Mouse (Mus musculus): ENCODE data around the gene Ebna1bp2. TPM values are rescaled to one million over a fixed set of nuclear protein-coding genes. Genes with fewer than 3 reads are reported as not detected.
A peak's percentile ranks its signal among the peaks of the same experiment; 100 is the strongest.

The Ebna1bp2 gene
- 151 and 158 TPM in 2 replicates for polyA plus RNA-seq (2016; fragmentation: Nextera tagmentation; extraction: Ambion mirVana)

DNA sequence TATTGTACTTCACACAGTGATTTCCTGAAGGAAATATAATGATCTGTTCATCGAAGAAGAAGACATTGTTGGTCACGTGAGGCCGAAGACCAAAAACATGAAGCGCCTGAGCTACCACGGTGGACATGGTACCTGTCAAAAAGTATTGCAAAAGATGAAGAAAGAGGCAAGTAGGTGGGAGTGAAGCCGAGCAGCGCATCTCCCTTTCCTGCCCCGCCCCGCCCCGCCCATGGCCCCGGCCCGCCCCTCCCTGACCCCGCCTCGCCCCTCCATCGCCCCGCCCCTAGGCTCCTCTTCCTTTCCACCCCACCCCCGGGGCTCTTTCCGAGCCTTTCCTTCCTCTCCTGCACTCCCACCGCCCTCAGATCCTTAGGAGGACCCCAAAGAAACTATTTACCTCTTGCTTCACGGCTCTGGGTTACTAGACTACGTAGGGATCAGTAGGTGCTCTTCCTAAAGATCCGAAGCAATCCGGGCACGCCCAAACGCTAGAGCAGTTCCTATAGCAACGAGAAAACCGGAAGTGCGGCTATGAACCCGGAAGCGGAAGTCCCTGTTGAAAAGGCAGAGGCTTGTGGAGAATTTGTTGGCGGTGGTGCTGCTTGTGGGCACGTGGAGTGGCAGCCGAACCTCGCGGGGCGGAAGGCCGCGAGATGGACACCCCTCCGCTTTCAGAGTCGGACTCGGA is at the start of gene Ebna1bp2, which contains the start of gene Cfap57:
TSS of gene Ebna1bp2 (plus strand) at position 521 of the 688 bp plus-strand sequence.
TSS of gene Cfap57 (minus strand) at position 499 of the 688 bp plus-strand sequence.
- Histone ChIP-seq H3K27ac (no peak within 1 kb of the TSS), H3K9me3 (no peaks in the 10 kb centered on the region), H3K36me3 (peaks cover 26% of the 10 kb centered on the region), H3K9ac (peak within 1 kb of the TSS; percentile 64), H3K4me2 (replicated peaks) (peak within 1 kb of the TSS; percentile 94), H3K27me3 (replicated peaks) (no peaks in the 10 kb centered on the region), H3K4me1 (peaks cover 12% of the 10 kb centered on the region), H3K4me3 (peak within 1 kb of the TSS; percentile 64)
- peak; percentile 94 for ATAC-seq (ENCODE audit: low FRiP score, low read depth)
- 2% methylated on average over 36 of the region's 41 CpGs for WGBS

DNA sequence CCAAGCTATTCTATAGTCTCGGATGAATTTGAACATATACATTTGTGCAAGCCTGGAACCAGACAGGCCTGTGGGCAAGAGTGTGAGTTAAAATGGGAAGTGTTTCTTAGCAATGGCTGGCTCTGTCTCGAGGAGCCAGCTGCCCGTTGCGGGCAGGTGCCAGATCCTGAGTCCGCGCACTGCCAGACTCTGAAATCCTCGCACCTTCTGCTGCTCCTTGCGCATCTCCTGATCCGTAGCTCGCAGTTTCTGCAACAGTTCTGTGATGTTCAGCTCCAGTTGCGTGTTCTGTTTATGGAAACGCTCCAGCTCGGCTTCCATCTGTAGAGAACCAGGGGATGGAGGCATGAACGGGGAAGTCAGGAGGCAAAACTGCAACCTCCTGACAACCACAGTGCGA is 49.2 kb upstream of the Ebna1bp2 start:
- Histone ChIP-seq H3K4me3 (no peak overlapping the region), H3K9me3 (no peaks in the 10 kb centered on the region), H3K9ac (no peak overlapping the region), H3K27me3 (replicated peaks) (no peaks in the 10 kb centered on the region; the same call in 1 of the 2 replicates), H3K4me2 (replicated peaks) (no peak overlapping the region), H3K4me1 (no peaks in the 10 kb centered on the region), H3K36me3 (no peaks in the 10 kb centered on the region), H3K27ac (no peak overlapping the region)
- no peak for ATAC-seq (ENCODE audit: low FRiP score, low read depth)
- 86% methylated on average over 14 of the region's 15 CpGs for WGBS

DNA sequence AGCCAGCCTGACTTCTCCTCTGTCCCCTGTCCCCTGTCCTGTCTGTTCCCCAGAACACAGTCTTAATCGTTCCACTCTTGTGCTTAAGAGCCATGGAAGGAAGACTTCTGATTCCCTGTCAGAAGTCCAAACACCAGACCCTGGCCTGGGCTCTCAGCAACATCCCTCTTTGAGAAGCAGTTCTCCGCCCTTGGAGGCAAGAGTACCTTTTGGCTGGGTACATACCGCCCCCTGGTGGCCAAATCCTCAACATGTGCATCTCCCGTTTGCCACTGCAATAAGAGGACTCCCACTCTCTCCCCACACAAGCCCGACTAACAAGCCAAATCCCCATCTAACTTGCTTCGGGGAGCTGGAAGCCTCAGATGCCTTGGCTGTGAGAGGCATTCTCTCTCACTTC is 44.5 kb upstream of the Ebna1bp2 start:
- no peaks in the 10 kb centered on the region for H3K4me1 ChIP-seq
- no peak overlapping the region for H3K9ac ChIP-seq
- peak; percentile 55; the same call in 1 of the 2 replicates for ATAC-seq (ENCODE audit: low FRiP score, low read depth)
- H3K9me3 ChIP-seq: no peaks in the 10 kb centered on the region
- no peak overlapping the region for H3K4me2 ChIP-seq (replicated peaks)
- no peak overlapping the region for H3K4me3 ChIP-seq
- peaks cover 3% of the 10 kb centered on the region; the same call in 1 of the 2 replicates for H3K27me3 ChIP-seq (replicated peaks)
- no peaks in the 10 kb centered on the region for H3K36me3 ChIP-seq
- no peak overlapping the region for H3K27ac ChIP-seq
- WGBS: 9% methylated on average over 6 of the region's 6 CpGs

DNA sequence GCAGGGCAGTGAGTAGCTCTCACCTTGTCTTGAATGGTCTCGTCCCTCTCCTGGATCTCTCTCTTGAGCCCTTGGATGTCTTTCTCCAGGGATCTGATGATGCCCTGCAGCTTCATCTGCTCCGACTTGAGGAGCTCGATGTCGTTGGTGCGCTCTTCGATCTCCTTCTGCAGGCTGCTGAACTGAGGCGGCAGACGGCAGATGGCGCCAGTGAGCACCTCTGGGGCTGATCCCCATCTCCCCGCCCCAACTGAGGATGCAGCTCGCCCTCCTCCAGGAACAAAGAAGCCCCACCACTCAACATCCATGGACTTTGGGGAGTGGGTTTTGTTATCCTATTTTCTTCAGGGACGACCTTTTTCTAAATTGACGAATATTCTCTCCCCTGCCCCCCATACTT is 41.3 kb upstream of the Ebna1bp2 start:
- no peak for ATAC-seq (ENCODE audit: low FRiP score, low read depth)
- Histone ChIP-seq H3K4me2 (replicated peaks) (no peak overlapping the region), H3K27ac (no peak overlapping the region), H3K36me3 (no peaks in the 10 kb centered on the region), H3K9me3 (no peaks in the 10 kb centered on the region), H3K4me1 (no peaks in the 10 kb centered on the region), H3K4me3 (no peak overlapping the region), H3K27me3 (replicated peaks) (0 out of 2 replicates have a peak, but pooled peaks cover 3% of the 10 kb centered on the region), H3K9ac (no peak overlapping the region)
- 62% methylated on average over 13 of the region's 13 CpGs for WGBS

DNA sequence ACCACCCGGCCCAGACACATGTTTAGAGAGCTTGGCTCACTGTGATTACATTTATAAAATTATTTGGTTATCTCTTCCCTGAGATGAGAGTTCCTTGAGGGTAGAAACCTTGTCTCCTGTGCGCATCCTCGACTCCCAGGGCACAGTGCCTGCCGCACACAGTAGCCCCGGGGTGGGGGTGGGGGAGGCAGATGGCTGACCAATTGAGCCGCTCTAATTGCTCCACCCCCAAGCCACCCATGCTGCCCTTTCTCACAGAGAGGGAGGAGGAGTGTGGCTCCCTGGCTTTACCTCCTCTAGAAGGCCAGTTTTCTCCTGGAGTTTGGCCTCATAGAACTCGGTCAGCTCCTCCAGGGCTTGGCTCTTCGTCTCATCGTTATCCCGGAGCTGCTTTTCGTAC is 39.1 kb upstream of the Ebna1bp2 start:
- Histone ChIP-seq H3K4me2 (replicated peaks) (no peak overlapping the region), H3K27ac (no peak overlapping the region), H3K27me3 (replicated peaks) (0 out of 2 replicates have a peak, but pooled peaks cover 3% of the 10 kb centered on the region), H3K36me3 (no peaks in the 10 kb centered on the region), H3K9me3 (no peaks in the 10 kb centered on the region), H3K4me1 (no peaks in the 10 kb centered on the region), H3K4me3 (no peak overlapping the region), H3K9ac (no peak overlapping the region)
- no peak for ATAC-seq (ENCODE audit: low FRiP score, low read depth)
- WGBS: 45% methylated on average over 11 of the region's 11 CpGs

DNA sequence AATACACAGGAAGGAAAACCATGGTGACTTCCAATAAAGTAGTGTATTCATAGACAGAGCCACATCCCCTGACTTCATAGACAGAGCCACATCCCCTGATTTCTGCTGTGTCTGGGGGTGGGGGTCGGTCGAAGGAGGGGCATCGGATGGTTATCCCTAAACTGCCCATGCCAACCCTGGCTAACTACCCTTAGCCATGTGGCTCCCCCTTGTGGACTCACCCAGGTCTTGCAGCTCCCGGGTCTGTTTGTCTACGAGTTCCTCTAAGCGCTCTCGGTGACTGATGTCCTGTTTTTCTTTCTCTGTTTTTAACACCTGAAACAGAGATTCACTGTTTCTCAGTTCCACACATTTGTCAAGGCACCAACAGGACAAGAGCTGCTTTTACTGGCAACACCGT is 38.0 kb upstream of the Ebna1bp2 start:
- H3K9ac ChIP-seq: no peak overlapping the region
- H3K27me3 ChIP-seq (replicated peaks): no peaks in the 10 kb centered on the region
- no peaks in the 10 kb centered on the region for H3K36me3 ChIP-seq
- WGBS: 95% methylated on average over 8 of the region's 8 CpGs
- H3K4me2 ChIP-seq (replicated peaks): no peak overlapping the region
- ATAC-seq (ENCODE audit: low FRiP score, low read depth): no peak
- no peaks in the 10 kb centered on the region for H3K9me3 ChIP-seq
- H3K4me3 ChIP-seq: no peak overlapping the region
- no peak overlapping the region for H3K27ac ChIP-seq
- H3K4me1 ChIP-seq: no peaks in the 10 kb centered on the region

DNA sequence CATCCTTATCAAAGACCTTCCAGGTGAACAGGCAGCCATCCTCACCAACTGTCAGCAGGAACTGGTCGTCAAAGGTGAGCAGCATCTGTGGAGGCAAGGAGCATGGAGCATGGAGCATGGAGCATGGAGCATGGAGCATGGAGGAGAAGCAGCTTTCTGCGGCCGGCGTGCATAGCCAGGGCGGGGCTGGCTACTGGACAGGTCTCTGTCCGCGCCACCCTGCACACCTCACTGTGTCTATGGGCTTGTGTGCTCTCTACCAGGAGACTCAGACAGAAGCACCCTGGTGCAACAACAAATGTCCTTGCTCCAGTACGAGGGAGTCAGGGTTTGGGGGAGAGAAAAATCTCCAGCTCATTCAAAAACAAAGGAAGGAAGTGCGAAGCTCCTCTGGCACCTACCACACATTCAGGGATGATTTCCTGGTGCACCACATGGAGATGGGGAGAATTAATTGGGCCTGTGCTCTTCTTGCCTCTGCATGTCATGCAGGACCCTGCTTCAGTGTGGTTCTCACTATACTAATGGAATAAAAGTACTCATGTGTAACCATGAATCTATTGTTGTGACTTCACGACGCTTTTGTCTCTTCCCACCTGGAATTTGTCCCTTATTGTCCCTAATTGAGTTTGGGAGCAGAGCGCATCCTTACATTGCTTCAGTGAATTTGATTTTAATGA is 31.4 kb upstream of the Ebna1bp2 start:
- Histone ChIP-seq H3K27ac (no peak overlapping the region), H3K27me3 (replicated peaks) (no peaks in the 10 kb centered on the region; the same call in 1 of the 2 replicates), H3K9ac (no peak overlapping the region), H3K36me3 (no peaks in the 10 kb centered on the region), H3K4me2 (replicated peaks) (peak overlapping the region; percentile 20; the same call in 1 of the 2 replicates), H3K9me3 (no peaks in the 10 kb centered on the region), H3K4me3 (no peak overlapping the region), H3K4me1 (no peaks in the 10 kb centered on the region)
- 72% methylated on average over 12 of the region's 12 CpGs for WGBS
- no peak for ATAC-seq (ENCODE audit: low FRiP score, low read depth)

DNA sequence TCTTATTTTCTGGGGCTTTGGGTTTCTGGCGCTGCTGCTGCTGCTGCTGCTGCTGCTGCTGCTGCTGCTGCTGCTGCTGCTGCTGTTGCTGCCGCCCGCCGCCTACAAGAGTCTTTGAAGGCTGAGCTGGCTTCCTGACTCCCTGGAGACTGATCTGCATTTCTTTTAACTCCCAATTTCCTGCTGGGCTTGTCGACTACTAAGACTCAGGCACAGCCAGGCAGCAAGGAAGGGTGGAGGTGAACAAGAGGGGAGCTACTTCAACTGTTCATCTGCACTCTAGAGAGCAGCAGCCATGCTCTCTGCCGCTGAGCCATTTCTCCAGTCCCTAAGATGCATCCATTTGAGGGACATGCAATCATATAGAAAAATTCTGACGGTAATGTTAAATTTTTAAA is 30.9 kb upstream of the Ebna1bp2 start:
- WGBS: 12% methylated on average over 7 of the region's 7 CpGs
- ATAC-seq (ENCODE audit: low FRiP score, low read depth): no peak
- Histone ChIP-seq H3K4me1 (no peaks in the 10 kb centered on the region), H3K9ac (no peak overlapping the region), H3K4me3 (no peak overlapping the region), H3K9me3 (no peaks in the 10 kb centered on the region), H3K27ac (no peak overlapping the region), H3K4me2 (replicated peaks) (peak overlapping the region; percentile 20; the same call in 1 of the 2 replicates), H3K27me3 (replicated peaks) (no peaks in the 10 kb centered on the region; the same call in 1 of the 2 replicates), H3K36me3 (no peaks in the 10 kb centered on the region)

DNA sequence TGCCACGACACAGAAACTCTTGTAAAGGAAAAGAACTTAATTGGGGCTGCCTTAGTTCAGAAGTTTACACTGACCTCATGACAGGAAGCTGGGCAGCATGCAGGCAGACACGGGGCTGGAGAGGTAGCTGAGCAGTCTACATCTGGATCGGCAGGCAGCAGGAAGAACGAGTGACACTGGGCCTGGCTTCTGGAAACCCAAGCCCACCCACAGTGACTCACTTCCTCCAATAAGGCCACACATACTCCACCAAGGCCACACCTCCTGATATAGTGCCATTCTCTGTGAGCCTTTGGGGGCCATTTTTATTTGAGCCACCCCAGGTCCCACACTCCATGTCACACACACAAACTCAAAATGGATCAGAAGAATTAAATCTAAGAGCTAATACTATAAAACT is 16.5 kb upstream of the Ebna1bp2 start:
- 75% methylated on average over 4 of the region's 4 CpGs for WGBS
- Histone ChIP-seq H3K4me1 (no peaks in the 10 kb centered on the region), H3K4me3 (no peak overlapping the region), H3K27me3 (replicated peaks) (no peaks in the 10 kb centered on the region), H3K9ac (no peak overlapping the region), H3K9me3 (no peaks in the 10 kb centered on the region), H3K27ac (no peak overlapping the region), H3K4me2 (replicated peaks) (no peak overlapping the region), H3K36me3 (no peaks in the 10 kb centered on the region)
- ATAC-seq (ENCODE audit: low FRiP score, low read depth): no peak

DNA sequence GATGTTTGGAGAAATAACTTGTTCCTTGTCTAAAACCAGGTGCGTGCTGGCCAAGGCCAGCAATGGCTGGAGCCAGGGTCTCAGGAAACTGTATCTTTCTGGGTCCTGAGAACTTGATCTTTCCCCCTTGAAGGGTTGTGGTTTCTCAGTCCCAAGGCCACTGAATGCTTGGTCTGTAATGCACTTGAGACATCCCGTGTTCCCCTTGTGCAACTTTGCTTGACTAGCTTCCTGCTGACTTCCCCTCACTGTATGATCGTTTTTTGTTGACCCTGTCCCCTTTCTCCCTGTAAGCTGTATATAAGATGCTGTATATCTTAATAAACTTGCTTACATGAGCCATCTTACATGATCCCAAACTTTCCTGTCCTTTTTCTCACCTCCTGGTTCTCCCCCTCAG is 10.8 kb upstream of the Ebna1bp2 start:
- no peak for ATAC-seq (ENCODE audit: low FRiP score, low read depth)
- WGBS: 77% methylated on average over 3 of the region's 3 CpGs

DNA sequence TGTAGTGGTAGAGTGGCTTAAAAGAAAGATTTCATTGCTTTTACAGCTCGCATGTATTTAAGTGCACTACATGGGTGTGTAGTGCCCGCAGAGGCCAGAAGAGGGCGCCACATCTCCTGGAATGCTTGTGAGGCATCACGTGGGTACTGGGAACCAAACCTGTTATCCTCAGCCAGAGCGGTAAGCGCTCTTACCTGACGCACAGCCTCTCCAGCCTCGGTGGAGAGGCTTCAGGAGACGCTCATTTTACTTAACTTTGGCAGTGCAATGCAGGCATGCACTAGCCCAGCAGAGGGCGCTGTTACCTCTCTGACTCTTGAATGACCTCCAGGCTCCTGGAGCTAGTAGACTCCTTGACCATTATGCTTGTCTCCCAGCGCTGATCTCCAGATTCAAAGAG is 8.0 kb upstream of the Ebna1bp2 start:
- no peak overlapping the region for H3K4me3 ChIP-seq
- H3K4me1 ChIP-seq: no peaks in the 10 kb centered on the region
- no peaks in the 10 kb centered on the region for H3K36me3 ChIP-seq
- no peak overlapping the region for H3K9ac ChIP-seq
- WGBS: 28% methylated on average over 11 of the region's 11 CpGs
- no peaks in the 10 kb centered on the region for H3K27me3 ChIP-seq (replicated peaks)
- no peak for ATAC-seq (ENCODE audit: low FRiP score, low read depth)
- H3K4me2 ChIP-seq (replicated peaks): no peak overlapping the region
- no peak overlapping the region for H3K27ac ChIP-seq
- H3K9me3 ChIP-seq: no peaks in the 10 kb centered on the region

More for the DNA sequence above, 10.8 kb upstream of the Ebna1bp2 start:
- no peak overlapping the region for H3K9ac ChIP-seq
- H3K9me3 ChIP-seq: no peaks in the 10 kb centered on the region
- no peak overlapping the region for H3K27ac ChIP-seq
- no peaks in the 10 kb centered on the region for H3K4me1 ChIP-seq
- H3K36me3 ChIP-seq: no peaks in the 10 kb centered on the region
- no peak overlapping the region for H3K4me3 ChIP-seq
- no peaks in the 10 kb centered on the region for H3K27me3 ChIP-seq (replicated peaks)
- no peak overlapping the region for H3K4me2 ChIP-seq (replicated peaks)

DNA sequence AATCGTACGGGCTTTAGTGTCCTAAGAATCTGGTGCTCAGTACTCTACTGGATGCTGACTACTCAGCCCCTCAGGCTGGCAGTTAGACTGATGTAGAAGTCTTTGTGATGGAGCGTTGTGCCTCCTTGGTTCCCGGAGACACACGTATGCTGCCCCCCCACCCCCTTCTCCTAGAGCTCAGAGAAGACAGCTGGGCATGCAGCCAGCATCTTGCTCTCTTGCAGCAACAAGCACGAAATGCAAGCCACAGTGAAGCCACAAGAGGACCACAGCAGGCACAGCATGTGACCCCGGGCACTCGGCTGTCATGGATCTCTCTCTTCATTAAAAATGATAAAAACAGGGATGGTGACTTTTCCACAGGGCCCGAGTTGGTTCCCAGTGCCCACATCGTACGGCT is 5.2 kb upstream of the Ebna1bp2 start:
- 83% methylated on average over 11 of the region's 11 CpGs for WGBS
- no peaks in the 10 kb centered on the region for H3K4me1 ChIP-seq
- H3K4me3 ChIP-seq: no peak overlapping the region
- H3K4me2 ChIP-seq (replicated peaks): no peak overlapping the region
- no peak overlapping the region for H3K9ac ChIP-seq
- ATAC-seq (ENCODE audit: low FRiP score, low read depth): no peak
- no peaks in the 10 kb centered on the region for H3K36me3 ChIP-seq
- H3K9me3 ChIP-seq: no peaks in the 10 kb centered on the region
- no peaks in the 10 kb centered on the region for H3K27me3 ChIP-seq (replicated peaks)
- H3K27ac ChIP-seq: no peak overlapping the region

Measured in neural tube, embryonic 12.5 days (tissue).